Mouse (Mus musculus) heart, postnatal 0 days (tissue): ENCODE measurements at regions not wholly inside any gene's neighbourhood (a gene's known extent, or its start where the extent isn't known, plus 50 kb on each side); places are given as distances from the start of the nearest gene placed in this dataset.

Experiments
- ATAC-seq: fragments of 200-750 bp; cut with Nextera tagmentation; 2 replicates; pipeline ENCODE4 v1.8.0; 2017; ENCODE audit warnings: low read depth, moderate number of reproducible peaks, moderate library complexity; ENCODE audit not compliant: insufficient read depth
- DNase-seq: peaks from one replicate; pipeline ENCODE4 v3.0.0-alpha.2; 2016; ENCODE audit warnings: low spot score
- H3K27ac ChIP-seq: fragments of 300-500 bp; sonication (generic); 2 replicates; pipeline ENCODE4 v1.5.1; 2014; ENCODE audit warnings: low read depth, mild to moderate bottlenecking
- H3K27me3 ChIP-seq: fragments of 300-500 bp; sonication (generic); 2 replicates; pipeline ENCODE4 v1.6.1; 2014; ENCODE audit warnings: low read length, mixed read lengths; ENCODE audit not compliant: control insufficient read depth, insufficient read depth
- H3K36me3 ChIP-seq: fragments of 300-500 bp; sonication (generic); replicated peaks from 2 replicates; pipeline ENCODE4 v1.6.1; 2014; ENCODE audit warnings: low read length, mixed read lengths; ENCODE audit not compliant: control insufficient read depth, insufficient read depth
- H3K4me1 ChIP-seq: fragments of 300-500 bp; sonication (generic); 2 replicates; pipeline ENCODE4 v1.6.1; 2014; ENCODE audit warnings: antibody characterized with exemption; ENCODE audit not compliant: control insufficient read depth, insufficient read depth
- H3K4me2 ChIP-seq: fragments of 300-500 bp; sonication (generic); 2 replicates; pipeline ENCODE4 v1.6.1; 2014; ENCODE audit warnings: low read depth, mild to moderate bottlenecking, low read length, moderate library complexity
- H3K4me3 ChIP-seq: fragments of 300-500 bp; sonication (generic); 2 replicates; pipeline ENCODE4 v1.5.1; 2014; ENCODE audit warnings: low read depth, low read length
- H3K9ac ChIP-seq: fragments of 300-500 bp; sonication (generic); replicated peaks from 2 replicates; pipeline ENCODE4 v1.6.1; 2014; ENCODE audit warnings: low read depth, low read length, mixed read lengths
- H3K9me3 ChIP-seq: fragments of 300-500 bp; sonication (generic); replicated peaks from 2 replicates; pipeline ENCODE4 v1.6.1; 2016; ENCODE audit warnings: low read length; ENCODE audit not compliant: control insufficient read depth
- CTCF ChIP-seq: IDR thresholded peaks from 2 replicates; pipeline ENCODE4 v1.5.1; 2016; ENCODE audit warnings: antibody characterized with exemption, control low read depth, low read depth
- EP300 ChIP-seq: IDR thresholded peaks from 2 replicates; pipeline ENCODE4 v1.6.1; 2016; ENCODE audit warnings: antibody characterized with exemption, low read depth
- WGBS: fragments of 180-500 bp; shearing (Covaris S2); extraction: QIAGEN DNeasy Blood & Tissue Kit; methylation state at CpG from one replicate; pipeline ENCODE4 v1.1.7; 2014; 5-methylcytosine and 5-hydroxymethylcytosine counted together

- no peaks in the 10 kb centered on the region for H3K27me3 ChIP-seq
- no peak overlapping the region for H3K4me2 ChIP-seq
- no peak for DNase-seq
- H3K36me3 ChIP-seq = no peaks in the 10 kb centered on the region
- WGBS = 72% methylated on average over 11 of the region's 11 CpGs
- no peaks in the 10 kb centered on the region for H3K4me1 ChIP-seq
- ATAC-seq = no peak
- H3K9ac ChIP-seq = no peak overlapping the region
- no peak overlapping the region for H3K27ac ChIP-seq
- TF ChIP-seq CTCF (no peak), EP300 (no peak)
- H3K9me3 ChIP-seq = no peaks in the 10 kb centered on the region
- H3K4me3 ChIP-seq = no peak overlapping the region
Measured at GRCm38 (mm10) chr6:5663433-5664175, 61.8 kb upstream of the Dync1i1 start.

GRCm38 (mm10) chr6:5645150-5645732 lies 80.2 kb upstream of the Dync1i1 start:
- Histone ChIP-seq H3K9me3 (no peaks in the 10 kb centered on the region), H3K4me1 (no peaks in the 10 kb centered on the region), H3K36me3 (no peaks in the 10 kb centered on the region), H3K4me3 (no peak overlapping the region), H3K27ac (no peak overlapping the region), H3K9ac (no peak overlapping the region), H3K4me2 (no peak overlapping the region), H3K27me3 (no peaks in the 10 kb centered on the region)
- TF ChIP-seq EP300 (no peak), CTCF (peak; percentile 94)
- peak; percentile 56 for DNase-seq
- 13% methylated on average over 9 of the region's 9 CpGs for WGBS
- peak; percentile 49; the same call in 1 of the 2 replicates for ATAC-seq

- Histone ChIP-seq H3K27ac (no peak overlapping the region), H3K4me2 (no peak overlapping the region), H3K36me3 (no peaks in the 10 kb centered on the region), H3K4me3 (no peak overlapping the region), H3K27me3 (no peaks in the 10 kb centered on the region), H3K9me3 (no peaks in the 10 kb centered on the region), H3K9ac (no peak overlapping the region), H3K4me1 (no peaks in the 10 kb centered on the region)
- 79% methylated on average over 9 of the region's 9 CpGs for WGBS
- no peak for DNase-seq
- no peak for ATAC-seq
- TF ChIP-seq CTCF = no peak
- TF ChIP-seq EP300 = no peak
Measured at GRCm38 (mm10) chr6:5634222-5634621, 91.2 kb upstream of the Dync1i1 start.

- TF ChIP-seq CTCF (peak; percentile 76), EP300 (no peak)
- no peaks in the 10 kb centered on the region for H3K4me1 ChIP-seq
- DNase-seq (peak; percentile 75), ATAC-seq (no peak)
- H3K27ac ChIP-seq = no peak overlapping the region
- H3K9ac ChIP-seq = no peak overlapping the region
- H3K4me3 ChIP-seq = no peak overlapping the region
- WGBS = 21% methylated on average over 10 of the region's 10 CpGs
- no peaks in the 10 kb centered on the region for H3K9me3 ChIP-seq
- no peaks in the 10 kb centered on the region for H3K27me3 ChIP-seq
- H3K36me3 ChIP-seq = no peaks in the 10 kb centered on the region
- no peak overlapping the region; the same call in 1 of the 2 replicates for H3K4me2 ChIP-seq
Measured at GRCm38 (mm10) chr6:5633036-5633708, 92.3 kb upstream of the Dync1i1 start.

GRCm38 (mm10) chr6:5624085-5624484 lies 101.4 kb upstream of the Dync1i1 start:
- 37% methylated on average over 2 of the region's 2 CpGs for WGBS
- no peaks in the 10 kb centered on the region for H3K9me3 ChIP-seq
- no peak overlapping the region for H3K4me3 ChIP-seq
- H3K4me2 ChIP-seq = no peak overlapping the region
- ATAC-seq (no peak), DNase-seq (no peak)
- TF ChIP-seq EP300 (no peak), CTCF (no peak)
- H3K9ac ChIP-seq = no peak overlapping the region
- H3K27me3 ChIP-seq = no peaks in the 10 kb centered on the region
- H3K4me1 ChIP-seq = no peaks in the 10 kb centered on the region
- no peaks in the 10 kb centered on the region for H3K36me3 ChIP-seq
- H3K27ac ChIP-seq = no peak overlapping the region
